Mouse (Mus musculus): ENCODE data around the gene Olfr311. TPM values are rescaled to one million over a fixed set of nuclear protein-coding genes. Genes with fewer than 3 reads are reported as not detected.
"Not testable (repeated sequence)": the region's sequence is repeated elsewhere in the genome, so short reads cannot be mapped to it uniquely, and the experiment has no call there.

The Olfr311 gene
- polyA plus RNA-seq, 1 experiment, result not detected

GRCm38 (mm10) chr11:58812001-58812400 lies 27.1 kb upstream of the Olfr311 start:
- no peaks in the 10 kb centered on the region for H3K4me1 ChIP-seq (ENCODE audit: control insufficient read depth, insufficient read depth, low read length)
- TF ChIP-seq CTCF (IDR thresholded peaks at IDR 0.05; ENCODE audit: low read depth, low read length), result no peak
- no peak for TF ChIP-seq POLR2A (IDR thresholded peaks at IDR 0.05; ENCODE audit: borderline replicate concordance, low read depth, low read length)
- H3K27ac ChIP-seq (ENCODE audit: insufficient read depth, low read depth, low read length), result no peak overlapping the region
- H3K4me3 ChIP-seq (ENCODE audit: insufficient read depth, low read length), result no peak overlapping the region

GRCm38 (mm10) chr11:58814700-58815099 lies 24.4 kb upstream of the Olfr311 start, which contains the start of gene Olfr313:
Olfr313 (plus strand) TSS chr11:58815000.
- H3K4me3 ChIP-seq (ENCODE audit: insufficient read depth, low read length); H3K27ac ChIP-seq (ENCODE audit: insufficient read depth, low read depth, low read length); H3K4me1 ChIP-seq (ENCODE audit: control insufficient read depth, insufficient read depth, low read length): not testable (repeated sequence)

- Histone ChIP-seq H3K4me3 (ENCODE audit: insufficient read depth, low read length) (no peak overlapping the region), H3K27ac (ENCODE audit: insufficient read depth, low read depth, low read length) (no peak overlapping the region), H3K4me1 (ENCODE audit: control insufficient read depth, insufficient read depth, low read length) (no peaks in the 10 kb centered on the region)
- TF ChIP-seq POLR2A (IDR thresholded peaks at IDR 0.05; ENCODE audit: borderline replicate concordance, low read depth, low read length) (no peak), CTCF (IDR thresholded peaks at IDR 0.05; ENCODE audit: low read depth, low read length) (no peak)
Observed at GRCm38 (mm10) chr11:58815676-58816075, 23.4 kb upstream of the Olfr311 start.

- H3K4me3 ChIP-seq (ENCODE audit: insufficient read depth, low read length); H3K27ac ChIP-seq (ENCODE audit: insufficient read depth, low read depth, low read length); H3K4me1 ChIP-seq (ENCODE audit: control insufficient read depth, insufficient read depth, low read length): not testable (repeated sequence)
Observed at GRCm38 (mm10) chr11:58828937-58829336, 10.1 kb upstream of the Olfr311 start, which contains the start of gene Olfr312. Olfr312 (plus strand) TSS chr11:58829237.

GRCm38 (mm10) chr11:58829764-58830163 lies 9.3 kb upstream of the Olfr311 start:
- Histone ChIP-seq H3K4me1 (ENCODE audit: control insufficient read depth, insufficient read depth, low read length) (no peaks in the 10 kb centered on the region), H3K27ac (ENCODE audit: insufficient read depth, low read depth, low read length) (no peak overlapping the region)

GRCm38 (mm10) chr11:58832541-58832940 lies 6.5 kb upstream of the Olfr311 start:
- H3K4me1 ChIP-seq (ENCODE audit: control insufficient read depth, insufficient read depth, low read length); H3K27ac ChIP-seq (ENCODE audit: insufficient read depth, low read depth, low read length); H3K4me3 ChIP-seq (ENCODE audit: insufficient read depth, low read length): not testable (repeated sequence)

More at GRCm38 (mm10) chr11:58829764-58830163, 9.3 kb upstream of the Olfr311 start:
- H3K4me3 ChIP-seq (ENCODE audit: insufficient read depth, low read length), result no peak overlapping the region
- TF ChIP-seq CTCF (IDR thresholded peaks at IDR 0.05; ENCODE audit: low read depth, low read length) (no peak), POLR2A (IDR thresholded peaks at IDR 0.05; ENCODE audit: borderline replicate concordance, low read depth, low read length) (no peak)

- TF ChIP-seq CTCF (IDR thresholded peaks at IDR 0.05; ENCODE audit: low read depth, low read length), result no peak
- TF ChIP-seq POLR2A (IDR thresholded peaks at IDR 0.05; ENCODE audit: borderline replicate concordance, low read depth, low read length), result no peak
- Histone ChIP-seq H3K4me1 (ENCODE audit: control insufficient read depth, insufficient read depth, low read length) (no peaks in the 10 kb centered on the region; the same call in 1 of the 2 replicates), H3K27ac (ENCODE audit: insufficient read depth, low read depth, low read length) (no peak within 1 kb of the TSS)
Observed at GRCm38 (mm10) chr11:58846919-58847461, 7.9 kb downstream of the Olfr311 start, which contains the start of gene Gm12258. Gm12258 (plus strand) TSS chr11:58847158.

GRCm38 (mm10) chr11:58847636-58848035 lies 8.6 kb downstream of the Olfr311 start:
- TF ChIP-seq CTCF (IDR thresholded peaks at IDR 0.05; ENCODE audit: low read depth, low read length) (no peak), POLR2A (IDR thresholded peaks at IDR 0.05; ENCODE audit: borderline replicate concordance, low read depth, low read length) (no peak)
- Histone ChIP-seq H3K4me3 (ENCODE audit: insufficient read depth, low read length) (peak overlapping the region; percentile 96), H3K27ac (ENCODE audit: insufficient read depth, low read depth, low read length) (no peak overlapping the region), H3K4me1 (ENCODE audit: control insufficient read depth, insufficient read depth, low read length) (no peaks in the 10 kb centered on the region; the same call in 1 of the 2 replicates)

More at GRCm38 (mm10) chr11:58846919-58847461, 7.9 kb downstream of the Olfr311 start, which contains the start of gene Gm12258:
- peak within 1 kb of the TSS; percentile 96 for H3K4me3 ChIP-seq (ENCODE audit: insufficient read depth, low read length)

- no peak overlapping the region for H3K4me3 ChIP-seq (ENCODE audit: insufficient read depth, low read length)
- TF ChIP-seq CTCF (IDR thresholded peaks at IDR 0.05; ENCODE audit: low read depth, low read length) (no peak), POLR2A (IDR thresholded peaks at IDR 0.05; ENCODE audit: borderline replicate concordance, low read depth, low read length) (no peak)
- H3K4me1 ChIP-seq (ENCODE audit: control insufficient read depth, insufficient read depth, low read length), result no peaks in the 10 kb centered on the region; the same call in 1 of the 2 replicates
- no peak overlapping the region for H3K27ac ChIP-seq (ENCODE audit: insufficient read depth, low read depth, low read length)
Observed at GRCm38 (mm10) chr11:58849731-58850130, 10.7 kb downstream of the Olfr311 start.

- TF ChIP-seq CTCF (IDR thresholded peaks at IDR 0.05; ENCODE audit: low read depth, low read length), result no peak
- TF ChIP-seq POLR2A (IDR thresholded peaks at IDR 0.05; ENCODE audit: borderline replicate concordance, low read depth, low read length), result no peak
- Histone ChIP-seq H3K27ac (ENCODE audit: insufficient read depth, low read depth, low read length) (no peak overlapping the region), H3K4me3 (ENCODE audit: insufficient read depth, low read length) (no peak overlapping the region), H3K4me1 (ENCODE audit: control insufficient read depth, insufficient read depth, low read length) (no peaks in the 10 kb centered on the region)
Observed at GRCm38 (mm10) chr11:58860744-58861143, 21.7 kb downstream of the Olfr311 start.

Data from bone marrow macrophage, adult 2 months (primary cell).